Mouse (Mus musculus) macrophage (primary cell): ENCODE results near the gene Nemp2. TPM values are rescaled to one million over a fixed set of nuclear protein-coding genes. Genes with fewer than 3 reads are reported as not detected.
"Not testable (repeated sequence)": the region's sequence is repeated elsewhere in the genome, so short reads cannot be mapped to it uniquely, and the experiment has no call there.

Experiments
- H3K27ac ChIP-seq: fragments of 350-480 bp; formaldehyde crosslinking; 2 replicates; pipeline ENCODE4 v1.9.0; 2021
- H3K36me3 ChIP-seq: fragments of 350-480 bp; formaldehyde crosslinking; 2 replicates; pipeline ENCODE4 v1.9.0; 2021; ENCODE audit errors: inconsistent target
- H3K4me3 ChIP-seq: fragments of 350-480 bp; formaldehyde crosslinking; 2 replicates; pipeline ENCODE4 v1.9.0; 2021; ENCODE audit errors: inconsistent target
- H3K79me2 ChIP-seq: fragments of 350-480 bp; formaldehyde crosslinking; 2 replicates; pipeline ENCODE4 v1.9.0; 2021; ENCODE audit errors: inconsistent target
- WGBS: methylation state at CpG from one replicate; pipeline ENCODE4 v1.1.7; 2026; ENCODE audit warnings: inconsistent platforms; ENCODE audit not compliant: missing documents; 5-methylcytosine and 5-hydroxymethylcytosine counted together
- polyA plus RNA-seq: library from polyadenylated mRNA; stranded (reverse); fragments of 250-400 nt; gene quantifications from 3 replicates; pipeline ENCODE4 v1.2.4, GENCODE M21; 2018; ENCODE audit warnings: inconsistent platforms

Gene Nemp2
- polyA plus RNA-seq, 1 experiment from 2014 or later, result 1.1 TPM

DNA sequence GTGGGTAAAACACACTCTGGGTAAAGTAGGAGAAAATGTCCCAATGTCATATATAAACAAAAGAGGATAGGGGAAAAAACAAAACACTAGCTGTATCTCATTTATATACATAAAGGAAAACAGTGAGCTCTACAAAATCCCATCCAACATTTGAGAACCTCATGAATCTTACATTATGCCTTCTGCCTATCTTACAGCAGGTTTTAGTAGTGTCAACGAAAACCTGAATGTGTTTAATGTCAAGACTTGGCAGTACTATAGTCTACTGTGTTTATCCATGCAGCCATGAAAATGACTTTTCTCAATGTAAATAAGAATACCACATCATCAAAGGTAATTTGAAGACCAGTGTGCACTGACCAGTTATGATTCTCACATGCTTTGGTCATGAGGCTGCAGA is 39.4 kb downstream of the Nemp2 start:
- no peak overlapping the region for H3K27ac ChIP-seq
- 93% methylated on average over 1 of the region's 1 CpGs for WGBS
- H3K36me3 ChIP-seq, result no peaks in the 10 kb centered on the region
- H3K79me2 ChIP-seq, result no peaks in the 10 kb centered on the region
- H3K4me3 ChIP-seq, result no peak overlapping the region

DNA sequence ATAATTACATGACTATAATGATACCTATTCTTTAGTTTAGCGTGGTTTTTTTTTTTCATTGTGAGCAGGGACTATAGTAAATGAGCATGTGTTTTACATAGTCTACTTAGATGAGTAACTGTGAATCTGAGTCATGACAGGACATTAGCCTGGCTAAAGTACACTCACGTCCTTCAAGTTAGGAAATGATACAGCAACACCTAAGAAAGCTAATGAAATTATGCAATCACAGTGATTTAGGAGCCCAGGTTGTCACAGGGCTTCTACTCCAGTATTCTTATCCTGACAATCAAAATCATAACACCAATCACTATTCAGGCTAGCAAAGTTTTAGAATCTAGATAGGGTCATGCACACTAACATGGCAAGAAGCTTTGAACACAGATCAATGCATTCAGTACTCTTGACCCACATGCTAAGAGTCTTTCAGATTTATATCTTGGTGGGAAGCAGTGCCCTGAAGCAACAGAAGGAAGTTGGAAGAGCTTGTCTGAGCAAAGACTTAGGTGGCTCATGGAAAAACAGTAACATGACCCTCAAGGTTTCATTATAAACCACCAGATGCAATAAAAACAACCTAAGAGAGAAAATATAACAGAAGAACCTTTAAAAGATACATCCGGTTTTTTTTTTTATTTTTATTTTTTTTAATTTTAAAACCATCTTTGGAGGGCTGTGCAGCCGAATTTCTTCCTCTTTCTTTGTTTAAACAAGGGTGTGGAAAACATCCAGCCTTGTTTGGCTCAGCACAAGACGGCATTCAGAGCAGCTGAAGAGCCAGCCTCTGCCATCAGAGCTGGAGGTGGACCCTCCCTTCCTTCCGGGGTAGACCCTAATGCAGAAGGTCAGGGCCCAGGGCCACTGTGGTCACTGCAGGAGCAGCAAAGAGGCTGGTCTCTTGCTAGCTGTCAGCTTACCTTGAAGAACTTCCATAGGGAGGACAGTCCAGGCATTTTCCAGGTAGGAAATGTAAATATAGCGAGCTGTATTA is 45.4 kb downstream of the Nemp2 start:
- Histone ChIP-seq H3K36me3 (no peaks in the 10 kb centered on the region), H3K79me2 (no peaks in the 10 kb centered on the region), H3K27ac (no peak overlapping the region), H3K4me3 (no peak overlapping the region)
- WGBS, result 50% methylated on average over 7 of the region's 7 CpGs

DNA sequence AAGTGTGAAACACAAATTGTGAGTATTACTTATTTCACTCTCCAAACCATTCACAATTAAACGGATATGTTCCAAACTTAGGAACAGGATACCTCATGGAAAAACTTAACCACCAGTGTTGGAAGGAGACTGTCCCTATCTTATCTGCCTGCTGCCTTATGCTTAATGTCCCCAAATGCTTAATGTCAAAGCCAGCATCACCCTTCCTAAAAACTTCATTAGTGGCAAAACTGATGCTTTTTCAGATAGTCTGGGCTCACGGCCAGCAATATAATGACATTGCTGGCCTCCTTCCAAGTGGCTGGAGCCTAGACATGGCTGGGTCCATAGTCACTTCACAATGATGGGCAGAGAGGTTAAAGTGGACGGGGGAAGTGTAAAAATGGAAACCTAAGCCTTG is 46.1 kb downstream of the Nemp2 start:
- H3K79me2 ChIP-seq, result no peaks in the 10 kb centered on the region
- no peaks in the 10 kb centered on the region for H3K36me3 ChIP-seq
- no peak overlapping the region for H3K27ac ChIP-seq
- 66% methylated on average over 3 of the region's 3 CpGs for WGBS
- H3K4me3 ChIP-seq, result no peak overlapping the region

DNA sequence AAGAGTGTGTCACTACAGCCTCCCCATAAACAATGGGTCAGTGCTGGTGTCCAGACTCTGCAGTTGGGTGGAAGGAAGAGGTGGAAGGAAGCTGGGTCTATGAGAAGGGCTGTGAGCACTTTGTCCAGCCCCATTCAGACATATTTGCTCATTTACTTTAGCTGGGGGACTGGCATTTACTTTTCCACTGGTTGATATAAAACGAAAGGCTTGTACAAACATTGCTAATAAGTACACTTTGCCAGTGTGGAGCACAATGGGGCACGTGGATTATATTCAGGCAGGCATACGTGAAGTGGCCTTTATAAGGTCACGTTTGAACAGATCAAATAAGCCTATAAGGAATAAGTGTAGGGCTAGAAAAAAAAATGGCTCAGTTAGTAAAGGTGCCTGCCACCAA is 53.0 kb downstream of the Nemp2 start:
- 93% methylated on average over 4 of the region's 4 CpGs for WGBS
- Histone ChIP-seq H3K4me3 (no peak overlapping the region), H3K36me3 (no peaks in the 10 kb centered on the region), H3K79me2 (peaks cover 6% of the 10 kb centered on the region; the same call in 1 of the 2 replicates), H3K27ac (no peak overlapping the region)

DNA sequence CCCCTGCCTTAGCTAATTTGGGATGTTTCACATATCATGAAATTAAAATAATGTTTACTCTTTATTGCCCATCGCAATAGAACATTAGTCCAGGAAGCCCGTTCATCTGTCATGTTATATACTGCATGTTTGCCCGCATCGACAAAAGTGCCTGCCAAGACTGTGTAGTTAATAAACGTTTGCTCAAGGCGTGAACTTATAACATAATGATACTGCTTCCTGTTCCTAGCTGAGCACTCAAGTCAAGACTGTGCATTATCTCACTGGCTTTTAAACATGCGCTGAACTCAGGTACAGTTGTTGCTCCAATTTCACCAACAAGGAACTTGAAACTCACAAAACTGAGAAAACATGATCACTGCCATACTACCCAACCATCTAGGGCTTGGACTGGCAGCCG is 57.1 kb downstream of the Nemp2 start:
- Histone ChIP-seq H3K79me2 (peaks cover 6% of the 10 kb centered on the region; the same call in 1 of the 2 replicates), H3K4me3 (no peak overlapping the region), H3K27ac (no peak overlapping the region), H3K36me3 (no peaks in the 10 kb centered on the region)
- WGBS, result 90% methylated on average over 8 of the region's 8 CpGs

DNA sequence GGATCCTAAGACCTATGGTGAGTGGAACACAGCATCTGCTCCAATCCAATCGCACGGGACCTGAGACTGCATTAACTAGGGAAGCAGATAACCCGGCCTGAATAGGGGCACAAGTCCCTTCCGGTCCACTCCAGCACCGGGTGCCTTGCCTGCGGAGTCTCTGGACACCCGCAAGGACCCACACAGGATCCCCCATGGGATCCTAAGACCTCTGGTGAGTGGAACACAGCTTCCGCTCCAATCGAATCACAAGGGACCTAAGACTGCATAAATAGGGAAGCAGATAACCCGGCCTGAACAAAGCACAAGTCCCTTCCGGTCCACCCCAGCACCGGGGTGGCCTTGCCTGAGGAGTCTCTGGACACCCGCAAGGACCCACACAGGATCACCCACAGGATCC is 64.0 kb downstream of the Nemp2 start:
- H3K79me2 ChIP-seq, H3K4me3 ChIP-seq, H3K36me3 ChIP-seq, H3K27ac ChIP-seq: not testable (repeated sequence)
- WGBS, result 89% methylated on average over 10 of the region's 13 CpGs

Other genes with a start within 250 kb of the Nemp2 start
- 37.6 to 59.6 TPM (median 43.1 TPM) in 3 replicates for gene Nab1, start 130.0 kb upstream of the Nemp2 start, polyA plus RNA-seq
- 21.9 to 30.0 TPM (median 28.6 TPM) in 3 replicates for gene Mfsd6, start 96.8 kb downstream of the Nemp2 start, polyA plus RNA-seq
- gene Inpp1, start 187.0 kb downstream of the Nemp2 start, polyA plus RNA-seq, result 7.0 to 13.9 TPM (median 10.2 TPM) in 3 replicates
- gene Hibch, start 214.2 kb downstream of the Nemp2 start, polyA plus RNA-seq, result 10.5 to 28.5 TPM (median 18.1 TPM) in 3 replicates